Mouse (Mus musculus) heart, embryonic 13.5 days (tissue): Measurements from ENCODE around the gene Wdfy3. TPM values are rescaled to one million over a fixed set of nuclear protein-coding genes. Genes with fewer than 3 reads are reported as not detected.

Source experiments
- ATAC-seq: fragments of 200-750 bp; cut with Nextera tagmentation; 2 replicates; pipeline ENCODE4 v1.8.0; 2017; ENCODE audit warnings: moderate TSS enrichment; ENCODE audit not compliant: insufficient number of reproducible peaks, low FRiP score, low TSS enrichment; ENCODE audit errors: extremely low read depth
- H3K27ac ChIP-seq: fragments of 300-500 bp; sonication (generic); replicated peaks from 2 replicates; pipeline ENCODE4 v1.5.1; 2015; ENCODE audit warnings: moderate library complexity, mild to moderate bottlenecking, inconsistent platforms
- H3K27me3 ChIP-seq: fragments of 300-500 bp; sonication (generic); replicated peaks from 2 replicates; pipeline ENCODE4 v1.6.1; 2015; ENCODE audit warnings: mild to moderate bottlenecking, inconsistent platforms
- H3K36me3 ChIP-seq: fragments of 300-500 bp; sonication (generic); 2 replicates; pipeline ENCODE4 v1.6.1; 2015; ENCODE audit warnings: mild to moderate bottlenecking, inconsistent platforms
- H3K4me1 ChIP-seq: fragments of 300-500 bp; sonication (generic); 2 replicates; pipeline ENCODE4 v1.6.1; 2015; ENCODE audit warnings: inconsistent platforms
- H3K4me2 ChIP-seq: fragments of 300-500 bp; sonication (generic); 2 replicates; pipeline ENCODE4 v1.6.1; 2015; ENCODE audit warnings: inconsistent platforms, mild to moderate bottlenecking, moderate library complexity
- H3K4me3 ChIP-seq: fragments of 300-500 bp; sonication (generic); 2 replicates; pipeline ENCODE4 v1.5.1; 2015; ENCODE audit warnings: moderate library complexity, mild to moderate bottlenecking, inconsistent platforms
- H3K9ac ChIP-seq: fragments of 300-500 bp; sonication (generic); 2 replicates; pipeline ENCODE4 v1.6.1; 2015; ENCODE audit warnings: inconsistent platforms, mild to moderate bottlenecking, moderate library complexity
- H3K9me3 ChIP-seq: fragments of 300-500 bp; sonication (generic); 2 replicates; pipeline ENCODE4 v1.6.1; 2016; ENCODE audit warnings: inconsistent platforms
- WGBS: fragments of 180-500 bp; shearing (Covaris S2); methylation state at CpG from one replicate; pipeline ENCODE4 v1.1.7; 2015; ENCODE audit warnings: mixed read lengths; 5-methylcytosine and 5-hydroxymethylcytosine counted together
- polyA plus RNA-seq: library from polyadenylated mRNA; unstranded; fragments of >200 nt; fragmentation: Nextera tagmentation; extraction: Ambion mirVana; gene quantifications from 2 replicates; pipeline ENCODE4 v1.2.1, GENCODE M21; 2015

Wdfy3 gene
- polyA plus RNA-seq, 1 experiment from 2014 or later, result 8.8 TPM

GRCm38 (mm10) chr5:101899981-101900380, 169.7 kb downstream of the Wdfy3 start:
- Histone ChIP-seq H3K36me3 (peaks cover 92% of the 10 kb centered on the region), H3K4me2 (no peak overlapping the region), H3K4me3 (no peak overlapping the region), H3K9ac (no peak overlapping the region), H3K9me3 (no peaks in the 10 kb centered on the region), H3K4me1 (no peaks in the 10 kb centered on the region), H3K27me3 (no peaks in the 10 kb centered on the region), H3K27ac (no peak overlapping the region)
- WGBS, result 93% methylated on average over 15 of the region's 15 CpGs
- no peak for ATAC-seq

- Histone ChIP-seq H3K4me2 (no peak overlapping the region), H3K9me3 (no peaks in the 10 kb centered on the region), H3K4me3 (no peak overlapping the region), H3K4me1 (peaks cover 5% of the 10 kb centered on the region; the same call in 1 of the 2 replicates), H3K9ac (no peak overlapping the region), H3K27me3 (no peaks in the 10 kb centered on the region), H3K36me3 (peaks cover 93% of the 10 kb centered on the region), H3K27ac (no peak overlapping the region)
- no peak for ATAC-seq
- 84% methylated on average over 11 of the region's 11 CpGs for WGBS
Measured at GRCm38 (mm10) chr5:101896784-101897183, 172.9 kb downstream of the Wdfy3 start.

DNA sequence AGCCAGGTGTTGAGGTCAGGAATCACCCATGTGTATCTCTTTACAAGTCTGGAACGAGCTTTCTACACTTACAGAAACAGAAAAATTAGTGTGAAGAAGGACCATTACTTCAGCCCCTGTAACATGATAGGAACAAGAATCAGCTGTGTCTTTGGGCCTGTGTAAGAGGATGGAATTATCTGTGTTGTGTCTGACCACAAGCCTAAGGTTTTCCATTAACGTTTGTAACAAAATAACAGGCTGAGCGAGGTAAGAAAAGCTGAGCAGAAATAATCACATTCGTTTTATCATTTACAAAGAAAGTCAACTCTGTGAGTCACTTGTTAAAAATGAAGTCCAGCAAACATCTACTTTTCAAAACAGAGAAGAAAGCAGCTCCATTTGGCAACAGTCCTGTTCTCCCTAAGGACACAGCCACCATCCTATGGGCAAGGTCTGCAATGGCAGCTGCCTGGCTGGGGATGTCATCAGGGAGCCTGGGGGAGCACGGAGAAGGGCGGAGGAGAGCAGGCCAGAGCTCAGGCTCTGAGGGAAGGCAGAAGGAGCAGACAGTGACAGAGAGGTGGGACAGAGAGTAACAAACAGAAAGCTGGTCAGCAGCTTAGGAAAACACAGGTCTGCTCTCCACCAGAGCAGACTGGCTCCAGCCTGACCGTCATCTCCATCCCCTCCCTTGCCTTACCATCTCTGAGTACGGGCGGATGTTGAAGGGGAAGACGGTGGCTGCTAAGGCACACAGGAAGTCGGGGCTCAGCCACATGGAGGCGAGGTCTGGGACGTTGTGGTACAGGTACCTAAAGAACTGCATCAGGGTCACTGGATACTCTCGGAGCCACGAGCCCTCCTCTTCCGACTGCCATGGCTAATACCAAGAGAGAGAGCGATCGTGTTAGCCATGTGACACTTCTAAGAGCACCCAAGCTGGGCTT, 173.7 kb downstream of the Wdfy3 start:
- ATAC-seq, result no peak
- Histone ChIP-seq H3K9me3 (no peaks in the 10 kb centered on the region), H3K27me3 (no peaks in the 10 kb centered on the region), H3K4me2 (no peak overlapping the region), H3K4me3 (no peak overlapping the region), H3K4me1 (peaks cover 5% of the 10 kb centered on the region; the same call in 1 of the 2 replicates), H3K27ac (peak overlapping the region; percentile 42; the same call in 1 of the 2 replicates), H3K9ac (no peak overlapping the region), H3K36me3 (peaks cover 90% of the 10 kb centered on the region)
- 83% methylated on average over 18 of the region's 18 CpGs for WGBS

GRCm38 (mm10) chr5:101895119-101895518, 174.6 kb downstream of the Wdfy3 start:
- ATAC-seq, result no peak
- WGBS, result 72% methylated on average over 11 of the region's 11 CpGs
- no peaks in the 10 kb centered on the region for H3K9me3 ChIP-seq
- peaks cover 90% of the 10 kb centered on the region for H3K36me3 ChIP-seq
- H3K4me1 ChIP-seq, result peaks cover 5% of the 10 kb centered on the region; the same call in 1 of the 2 replicates
- H3K4me2 ChIP-seq, result no peak overlapping the region
- H3K27ac ChIP-seq, result no peak overlapping the region
- H3K9ac ChIP-seq, result no peak overlapping the region
- no peak overlapping the region for H3K4me3 ChIP-seq
- no peaks in the 10 kb centered on the region for H3K27me3 ChIP-seq

- peaks cover 5% of the 10 kb centered on the region; the same call in 1 of the 2 replicates for H3K4me1 ChIP-seq
- H3K4me3 ChIP-seq, result no peak overlapping the region
- H3K36me3 ChIP-seq, result peaks cover 90% of the 10 kb centered on the region
- no peak overlapping the region for H3K4me2 ChIP-seq
- WGBS, result 59% methylated on average over 13 of the region's 13 CpGs
- ATAC-seq, result no peak
- H3K27ac ChIP-seq, result no peak overlapping the region
- no peaks in the 10 kb centered on the region for H3K9me3 ChIP-seq
- H3K9ac ChIP-seq, result no peak overlapping the region
- H3K27me3 ChIP-seq, result no peaks in the 10 kb centered on the region
Measured at GRCm38 (mm10) chr5:101893820-101894515, 175.8 kb downstream of the Wdfy3 start.

DNA sequence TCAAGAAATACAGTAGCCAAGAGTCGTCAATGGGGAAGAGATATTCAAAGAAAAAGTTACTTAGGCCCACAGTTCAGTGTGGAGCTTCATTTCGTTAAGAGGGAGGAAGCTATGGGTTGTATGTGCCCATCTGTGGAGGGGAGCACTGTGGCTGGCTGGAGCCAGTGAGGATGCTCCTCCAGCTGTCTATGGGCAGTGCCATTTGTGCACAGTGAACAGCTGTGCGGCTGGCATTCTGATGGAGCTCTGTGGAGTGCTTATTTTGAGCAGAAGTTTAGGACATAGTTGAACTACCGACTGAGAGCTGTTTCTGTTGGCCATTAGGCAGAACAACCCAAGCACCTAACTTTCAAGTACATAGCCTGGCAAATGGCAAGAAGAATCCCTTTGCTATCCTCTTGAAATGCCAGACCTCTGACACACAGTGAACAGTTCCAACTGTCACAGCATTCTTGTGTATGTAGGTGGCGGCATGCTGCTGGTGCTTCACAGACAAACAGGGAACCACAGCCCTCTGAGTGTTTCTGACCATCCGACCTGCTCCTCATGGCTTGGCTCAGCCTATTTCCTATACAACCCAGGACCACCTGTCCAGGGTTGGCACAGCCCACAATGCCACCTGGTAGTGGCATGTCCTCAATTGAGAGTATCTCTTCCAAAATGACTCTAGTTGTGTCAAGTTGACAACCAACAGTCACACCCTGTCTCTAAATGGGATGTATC, 177.9 kb downstream of the Wdfy3 start:
- no peak for ATAC-seq
- Histone ChIP-seq H3K4me2 (no peak overlapping the region), H3K27ac (peak overlapping the region; percentile 20), H3K36me3 (peaks cover 98% of the 10 kb centered on the region), H3K4me1 (peaks cover 5% of the 10 kb centered on the region; the same call in 1 of the 2 replicates), H3K27me3 (no peaks in the 10 kb centered on the region), H3K9ac (no peak overlapping the region), H3K4me3 (no peak overlapping the region), H3K9me3 (no peaks in the 10 kb centered on the region)
- 72% methylated on average over 6 of the region's 6 CpGs for WGBS

- Histone ChIP-seq H3K27me3 (no peaks in the 10 kb centered on the region), H3K9me3 (no peaks in the 10 kb centered on the region), H3K27ac (no peak overlapping the region), H3K4me2 (no peak overlapping the region), H3K9ac (no peak overlapping the region), H3K4me3 (no peak overlapping the region), H3K36me3 (peaks cover 94% of the 10 kb centered on the region), H3K4me1 (peaks cover 8% of the 10 kb centered on the region; the same call in 1 of the 2 replicates)
- no peak for ATAC-seq
- 93% methylated on average over 19 of the region's 19 CpGs for WGBS
Measured at GRCm38 (mm10) chr5:101887989-101888388, 181.7 kb downstream of the Wdfy3 start.

GRCm38 (mm10) chr5:101885039-101885438, 184.7 kb downstream of the Wdfy3 start:
- H3K4me3 ChIP-seq, result no peak overlapping the region
- no peak for ATAC-seq
- H3K9me3 ChIP-seq, result no peaks in the 10 kb centered on the region
- no peak overlapping the region for H3K4me2 ChIP-seq
- peaks cover 95% of the 10 kb centered on the region for H3K36me3 ChIP-seq
- 0 out of 2 replicates have a peak, but pooled peaks cover 18% of the 10 kb centered on the region for H3K4me1 ChIP-seq
- no peak overlapping the region for H3K9ac ChIP-seq
- WGBS, result 60% methylated on average over 12 of the region's 12 CpGs
- no peaks in the 10 kb centered on the region for H3K27me3 ChIP-seq
- H3K27ac ChIP-seq, result peak overlapping the region; percentile 45

GRCm38 (mm10) chr5:101882191-101882590, 187.5 kb downstream of the Wdfy3 start:
- no peak for ATAC-seq
- peaks cover 86% of the 10 kb centered on the region for H3K36me3 ChIP-seq
- no peaks in the 10 kb centered on the region for H3K27me3 ChIP-seq

GRCm38 (mm10) chr5:101879914-101880313, 189.8 kb downstream of the Wdfy3 start:
- Histone ChIP-seq H3K36me3 (peaks cover 87% of the 10 kb centered on the region), H3K4me2 (no peak overlapping the region), H3K9ac (no peak overlapping the region), H3K27me3 (no peaks in the 10 kb centered on the region), H3K9me3 (no peaks in the 10 kb centered on the region), H3K4me1 (peaks cover 26% of the 10 kb centered on the region; the same call in 1 of the 2 replicates), H3K4me3 (no peak overlapping the region), H3K27ac (no peak overlapping the region)
- 88% methylated on average over 4 of the region's 4 CpGs for WGBS
- no peak for ATAC-seq

More at GRCm38 (mm10) chr5:101882191-101882590, 187.5 kb downstream of the Wdfy3 start:
- H3K27ac ChIP-seq, result no peak overlapping the region
- H3K9ac ChIP-seq, result no peak overlapping the region
- H3K4me3 ChIP-seq, result no peak overlapping the region
- 82% methylated on average over 15 of the region's 15 CpGs for WGBS
- no peaks in the 10 kb centered on the region for H3K9me3 ChIP-seq
- peaks cover 28% of the 10 kb centered on the region; the same call in 1 of the 2 replicates for H3K4me1 ChIP-seq
- H3K4me2 ChIP-seq, result no peak overlapping the region

GRCm38 (mm10) chr5:101878403-101878802, 191.3 kb downstream of the Wdfy3 start:
- no peak overlapping the region for H3K9ac ChIP-seq
- H3K27me3 ChIP-seq, result no peaks in the 10 kb centered on the region
- H3K4me1 ChIP-seq, result peaks cover 25% of the 10 kb centered on the region; the same call in 1 of the 2 replicates
- no peak for ATAC-seq
- H3K4me3 ChIP-seq, result no peak overlapping the region
- H3K27ac ChIP-seq, result peak overlapping the region; percentile 32; the same call in 1 of the 2 replicates
- peaks cover 86% of the 10 kb centered on the region for H3K36me3 ChIP-seq
- 33% methylated on average over 9 of the region's 9 CpGs for WGBS
- no peaks in the 10 kb centered on the region for H3K9me3 ChIP-seq
- no peak overlapping the region for H3K4me2 ChIP-seq
